Mouse (Mus musculus) bone marrow, adult 2 months (tissue): Measurements from ENCODE around the gene Snx22.

Experiments used
- CTCF ChIP-seq: fragments of 200-500 bp; IDR thresholded peaks from 2 replicates; pipeline ENCODE4 v1.5.1; 2011; ENCODE audit warnings: low read length, control low read depth; ENCODE audit not compliant: control insufficient read depth, insufficient read depth
- POLR2A ChIP-seq: fragments of 200-500 bp; IDR thresholded peaks from 2 replicates; pipeline ENCODE4 v1.6.1; 2011; ENCODE audit warnings: low read depth, mild to moderate bottlenecking, control low read depth, low read length, borderline replicate concordance; ENCODE audit not compliant: control insufficient read depth

DNA sequence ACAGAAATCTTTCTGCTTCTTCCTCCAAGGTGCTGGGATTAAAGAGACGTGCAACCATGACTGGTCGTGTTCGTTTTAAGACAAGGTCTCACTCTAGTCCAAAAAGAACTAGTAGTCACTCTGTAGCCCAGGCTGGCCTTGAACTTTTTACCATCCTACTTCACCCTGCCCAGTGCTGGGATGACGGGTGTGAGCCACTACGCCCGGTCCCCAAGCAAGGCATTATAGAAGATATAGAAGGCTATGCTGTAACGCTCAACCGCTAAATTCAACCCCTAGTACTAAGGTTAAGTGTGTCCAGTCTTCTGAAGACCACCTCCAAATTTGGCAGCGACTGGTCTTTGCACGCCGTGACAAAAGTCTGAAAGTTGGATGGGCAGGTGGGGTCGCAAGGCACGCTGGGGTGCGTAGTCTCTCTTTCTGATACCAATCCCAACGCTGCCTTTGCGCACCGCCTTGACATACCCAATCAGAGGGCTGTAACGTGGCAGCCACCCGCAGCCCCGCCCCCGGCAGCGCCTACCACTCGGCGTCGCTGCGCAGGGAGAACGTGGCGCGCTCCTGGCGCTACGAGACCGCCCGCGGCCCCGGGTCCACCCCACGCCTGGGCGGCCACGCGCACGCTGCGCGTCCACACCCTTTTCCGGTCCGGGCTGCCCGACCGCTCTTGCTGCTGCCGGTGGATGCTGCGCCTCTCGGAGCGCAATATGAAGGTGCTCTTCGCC lies 9.8 kb downstream of the Snx22 start, which contains the start of gene Ppib:
- TF ChIP-seq CTCF (no peak), POLR2A (peak; percentile 83; the same call in 1 of the 2 replicates)
